In the genomic region with DNA sequence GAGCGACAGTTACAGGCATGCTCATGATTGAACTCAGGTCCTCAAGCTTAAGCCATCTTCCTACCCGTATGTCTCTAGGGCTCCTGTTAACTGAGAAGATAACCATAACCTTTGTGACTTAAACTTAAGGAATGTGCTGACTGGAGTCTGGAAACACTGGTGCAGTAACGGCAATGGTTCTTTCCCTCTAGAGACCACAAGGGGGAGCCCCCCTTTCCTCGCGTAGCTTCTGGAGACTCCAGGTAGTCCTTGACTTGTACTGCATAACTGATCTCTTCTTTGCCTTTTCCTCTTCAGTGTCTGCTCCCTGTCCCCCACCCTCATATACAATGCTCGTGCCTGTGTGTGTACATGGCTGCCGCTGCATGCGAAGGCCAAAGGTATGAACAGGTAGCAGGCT, we compare ENCODE assay signal across 10 mouse cellular contexts.
DNase-seq lines count a peak whose midpoint lies in the region; ATAC-seq and TF ChIP-seq lines count a peak whose summit lies in the region.
"Had no signal": no experiment of that assay in that cellular context is flagged by ENCODE, and none has a peak within 500 bp of the region (broad histone marks: within the 10 kb centered on the region; RNA-seq: fewer than 3 reads in every experiment).

No protein-coding gene starts in this region.

- H3K27me3 ChIP-seq in heart, embryonic 11.5 days (ENCODE audit: control insufficient read depth, insufficient read depth, low read length), result no peaks in the 10 kb centered on the region
- H3K27me3 ChIP-seq in MEL (ENCODE audit: control insufficient read depth in 1 of 2, insufficient read depth in 2 of 2, low read length in 2 of 2), result no peaks in the 10 kb centered on the region
- H3K27me3 ChIP-seq: limb, embryonic 13.5 days; neural tube, embryonic 12.5 days had no signal

- WGBS in heart, embryonic 11.5 days (ENCODE audit: insufficient replicate concordance), result 58% methylated on average over 8 of the region's 8 CpGs

- no peak overlapping the region for H3K27ac ChIP-seq in heart, embryonic 11.5 days (ENCODE audit: low read depth, low read length)
- H3K27ac ChIP-seq in MEL (ENCODE audit: control insufficient read depth, low read depth, low read length), result no peak overlapping the region
- H3K27ac ChIP-seq: limb, embryonic 13.5 days; neural tube, embryonic 12.5 days had no signal

- H3K36me3 ChIP-seq in heart, embryonic 11.5 days (ENCODE audit: control insufficient read depth, insufficient read depth, low read length), result no peaks in the 10 kb centered on the region
- H3K36me3 ChIP-seq in MEL (ENCODE audit: control insufficient read depth in 1 of 2, insufficient read depth in 2 of 2, low read length in 2 of 2), result no peaks in the 10 kb centered on the region
- H3K36me3 ChIP-seq: limb, embryonic 13.5 days; neural tube, embryonic 12.5 days had no signal

- no peaks in the 10 kb centered on the region for H3K4me1 ChIP-seq in heart, embryonic 11.5 days (ENCODE audit: control insufficient read depth, insufficient read depth, low read length)
- H3K4me1 ChIP-seq in MEL (ENCODE audit: control insufficient read depth in 1 of 2, insufficient read depth in 2 of 2, low read length in 2 of 2), result no peaks in the 10 kb centered on the region
- H3K4me1 ChIP-seq: neural tube, embryonic 12.5 days had no signal

- TF ChIP-seq POLR2A in MEL (IDR thresholded peaks at IDR 0.05; ENCODE audit: control insufficient read depth in 1 of 2, insufficient read depth in 1 of 2, low read depth in 1 of 2, low read length in 2 of 2, poor library complexity in 1 of 2), result no peak

- DNase-seq in heart, postnatal 4 days, result peak; percentile 11
- peak; percentile 56 for DNase-seq in 3T3-L1 (ENCODE audit: low read depth, low spot score)
- DNase-seq in MEL (ENCODE audit: low read depth, low spot score), result peak; percentile 2
- DNase-seq in kidney, postnatal 4 days, result peak; percentile 10 to 32
- DNase-seq in cerebellum, adult 11 months, result no peak
- no peak for DNase-seq in adipocyte (ENCODE audit: low spot score)

- TF ChIP-seq RAD21 in MEL (IDR thresholded peaks at IDR 0.05; ENCODE audit: low read depth, low read length), result no peak

- H3K9ac ChIP-seq in heart, embryonic 11.5 days (ENCODE audit: low read depth, low read length), result no peak overlapping the region
- H3K9ac ChIP-seq in MEL (ENCODE audit: control insufficient read depth, low read depth, low read length, poor library complexity, severe bottlenecking), result no peak overlapping the region
- H3K9ac ChIP-seq: limb, embryonic 13.5 days; neural tube, embryonic 12.5 days had no signal

- ATAC-seq in heart, embryonic 11.5 days (replicated peaks; ENCODE audit: insufficient number of reproducible peaks, low FRiP score, low TSS enrichment), result no peak
- no peak for ATAC-seq in monocyte, adult 5-6 weeks (replicated peaks; ENCODE audit: insufficient number of reproducible peaks, low FRiP score, low TSS enrichment, poor library complexity, severe bottlenecking)

- no peaks in the 10 kb centered on the region for H3K9me3 ChIP-seq in heart, embryonic 11.5 days (replicated peaks; ENCODE audit: control insufficient read depth, low read length)
- no peaks in the 10 kb centered on the region for H3K9me3 ChIP-seq in MEL (replicated peaks; ENCODE audit: insufficient read depth, low read length)
- H3K9me3 ChIP-seq: limb, embryonic 13.5 days; neural tube, embryonic 12.5 days had no signal

- no peak overlapping the region for H3K4me3 ChIP-seq in heart, embryonic 11.5 days (ENCODE audit: low read depth, low read length)
- H3K4me3 ChIP-seq in MEL (ENCODE audit: control insufficient read depth in 1 of 2, insufficient read depth in 1 of 2, low read depth in 2 of 2, low read length in 2 of 2), result no peak overlapping the region
- H3K4me3 ChIP-seq: limb, embryonic 13.5 days; neural tube, embryonic 12.5 days had no signal

- H3K79me2 ChIP-seq in MEL (ENCODE audit: control insufficient read depth, insufficient read depth, low read length, poor library complexity), result no peaks in the 10 kb centered on the region

- TF ChIP-seq EP300 in MEL (IDR thresholded peaks at IDR 0.05; ENCODE audit: low read depth in 1 of 2, low read length in 2 of 2), result no peak

- no peak overlapping the region for H3K4me2 ChIP-seq in heart, embryonic 11.5 days
- H3K4me2 ChIP-seq: limb, embryonic 13.5 days; neural tube, embryonic 12.5 days had no signal

- TF ChIP-seq CTCF in MEL (IDR thresholded peaks at IDR 0.05 in 2 of 3, conservative IDR thresholded peaks at IDR 0.05 in 1 of 3; ENCODE audit: control insufficient read depth in 1 of 3, insufficient read depth in 1 of 3, low read depth in 2 of 3, low read length in 3 of 3, poor library complexity in 1 of 3, severe bottlenecking in 1 of 3), result no peak

TF ChIP-seq in MEL, 35 proteins besides CTCF, POLR2A, EP300 and RAD21:
- TF ChIP-seq SMC3 (IDR thresholded peaks at IDR 0.05; ENCODE audit: low read depth, low read length) (0 out of 2 replicates have a peak, but pooled peaks have one; percentile 4), MAFK (IDR thresholded peaks at IDR 0.05; ENCODE audit: borderline replicate concordance, low read depth, low read length) (no peak)

Comparison
In these comparisons a context has a peak if more than half of its experiments do, and no peak if none do; other contexts are left out.
1. DNase-seq: peak in heart, postnatal 4 days (single experiment), 3T3-L1 (single experiment), MEL (single experiment) and kidney, postnatal 4 days (2 of 2); none in cerebellum, adult 11 months (single experiment) and adipocyte (single experiment).